In the genomic region with DNA sequence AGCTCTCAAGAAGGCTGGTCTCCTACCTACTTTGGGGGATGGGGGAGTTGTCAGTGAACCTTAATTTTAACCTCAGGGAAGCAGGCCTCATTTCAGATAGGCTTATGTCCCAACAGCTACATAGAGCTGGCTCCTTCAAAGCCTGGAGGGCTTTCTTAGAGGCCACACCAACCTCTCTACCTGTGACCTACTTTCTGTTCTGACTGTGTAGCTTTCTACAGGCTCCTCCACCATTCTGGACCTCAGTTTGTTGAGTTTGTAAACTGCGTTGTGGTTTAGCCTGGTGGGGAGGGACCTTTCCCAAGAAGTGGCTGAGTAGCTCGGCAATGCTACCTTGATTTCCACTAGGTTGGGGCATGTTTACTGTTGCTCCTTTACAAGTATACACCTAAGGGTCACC, we compare ENCODE assay signal across 14 mouse cellular contexts. TPM values are rescaled to one million over a fixed set of nuclear protein-coding genes. Genes with fewer than 3 reads are reported as not detected.
DNase-seq lines count a peak whose midpoint lies in the region; ATAC-seq and TF ChIP-seq lines count a peak whose summit lies in the region.
"Had no signal": no experiment of that assay in that cellular context is flagged by ENCODE, and none has a peak within 500 bp of the region (broad histone marks: within the 10 kb centered on the region; RNA-seq: fewer than 3 reads in every experiment).

No protein-coding gene starts in this region.

- H3K9ac ChIP-seq in heart, embryonic 12.5 days: peak overlapping the region; percentile 88
- peak overlapping the region; percentile 61; the same call in 1 of the 2 replicates for H3K9ac ChIP-seq in kidney, embryonic 16.5 days (replicated peaks; ENCODE audit: low read length)
- peak overlapping the region; percentile 75 for H3K9ac ChIP-seq in MEL (ENCODE audit: control insufficient read depth, low read depth, low read length, poor library complexity, severe bottlenecking)
- H3K9ac ChIP-seq in liver, embryonic 12.5 days: no peak overlapping the region

- no peak for TF ChIP-seq CTCF in MEL (IDR thresholded peaks at IDR 0.05 in 2 of 3, conservative IDR thresholded peaks at IDR 0.05 in 1 of 3; ENCODE audit: control insufficient read depth in 1 of 3, insufficient read depth in 1 of 3, low read depth in 2 of 3, low read length in 3 of 3, poor library complexity in 1 of 3, severe bottlenecking in 1 of 3)

- no peak for ATAC-seq in heart, embryonic 12.5 days (ENCODE audit: insufficient number of reproducible peaks, low FRiP score)
- no peak for ATAC-seq in kidney, embryonic 16.5 days (ENCODE audit: low FRiP score, low TSS enrichment)
- no peak for ATAC-seq in liver, embryonic 12.5 days
- ATAC-seq: forebrain, embryonic 15.5 days had no signal

- H3K9me3 ChIP-seq in heart, embryonic 12.5 days (replicated peaks): no peaks in the 10 kb centered on the region
- H3K9me3 ChIP-seq in kidney, embryonic 16.5 days (ENCODE audit: low read length): no peaks in the 10 kb centered on the region
- H3K9me3 ChIP-seq in MEL (replicated peaks; ENCODE audit: insufficient read depth, low read length): no peaks in the 10 kb centered on the region
- H3K9me3 ChIP-seq in liver, embryonic 12.5 days (replicated peaks): no peaks in the 10 kb centered on the region
- H3K9me3 ChIP-seq: forebrain, embryonic 15.5 days; neural tube, embryonic 12.5 days had no signal

- no peak for TF ChIP-seq EP300 in MEL (IDR thresholded peaks at IDR 0.05; ENCODE audit: low read depth in 1 of 2, low read length in 2 of 2)

- peaks cover 1% of the 10 kb centered on the region; the same call in 1 of the 2 replicates for H3K79me2 ChIP-seq in MEL (ENCODE audit: control insufficient read depth, insufficient read depth, low read length, poor library complexity)

- DNase-seq in heart, adult 8-10 months (ENCODE audit: low spot score): no peak
- no peak for DNase-seq in kidney, postnatal 36 days
- DNase-seq in MEL (ENCODE audit: low read depth, low spot score): no peak
- no peak for DNase-seq in thymus, adult 18-20 months
- no peak for DNase-seq in cerebellum, postnatal 14 days
- DNase-seq: adrenal gland, postnatal 10 days; cerebellum, adult 11 months; gastrocnemius, postnatal 36 days; kidney, postnatal 14 days had no signal

- peak overlapping the region; percentile 95 for H3K4me2 ChIP-seq in heart, embryonic 12.5 days
- peak overlapping the region; percentile 98 for H3K4me2 ChIP-seq in kidney, embryonic 16.5 days (replicated peaks; ENCODE audit: low read depth, low read length)
- peak overlapping the region; percentile 90 for H3K4me2 ChIP-seq in liver, embryonic 12.5 days

- peaks cover 73% of the 10 kb centered on the region for H3K4me1 ChIP-seq in heart, embryonic 12.5 days (replicated peaks)
- peaks cover 45% of the 10 kb centered on the region for H3K4me1 ChIP-seq in kidney, embryonic 16.5 days (ENCODE audit: insufficient read depth, low read length)
- peaks cover 0 to 4% of the 10 kb centered on the region in 2 experiments; a peak in 1 of 4 replicates for H3K4me1 ChIP-seq in MEL (ENCODE audit: control insufficient read depth in 1 of 2, insufficient read depth in 2 of 2, low read length in 2 of 2)
- peaks cover 51% of the 10 kb centered on the region for H3K4me1 ChIP-seq in liver, embryonic 12.5 days

- H3K27me3 ChIP-seq in heart, embryonic 12.5 days (replicated peaks): no peaks in the 10 kb centered on the region
- peaks cover 24% of the 10 kb centered on the region for H3K27me3 ChIP-seq in kidney, embryonic 16.5 days (ENCODE audit: insufficient read depth, low read length)
- peaks cover 4 to 9% of the 10 kb centered on the region in 2 experiments; a peak in 3 of 4 replicates for H3K27me3 ChIP-seq in MEL (ENCODE audit: control insufficient read depth in 1 of 2, insufficient read depth in 2 of 2, low read length in 2 of 2)
- H3K27me3 ChIP-seq in liver, embryonic 12.5 days (replicated peaks): peaks cover 87% of the 10 kb centered on the region

- H3K27ac ChIP-seq in heart, embryonic 12.5 days (ENCODE audit: poor library complexity, severe bottlenecking): no peak overlapping the region
- H3K27ac ChIP-seq in kidney, embryonic 16.5 days (ENCODE audit: low read length): no peak overlapping the region
- no peak overlapping the region for H3K27ac ChIP-seq in MEL (ENCODE audit: control insufficient read depth, low read depth, low read length)
- H3K27ac ChIP-seq in liver, embryonic 12.5 days: no peak overlapping the region
- H3K27ac ChIP-seq: forebrain, embryonic 15.5 days; neural tube, embryonic 12.5 days had no signal

- H3K4me3 ChIP-seq in heart, embryonic 12.5 days: peak overlapping the region; percentile 81
- peak overlapping the region; percentile 60 for H3K4me3 ChIP-seq in kidney, embryonic 16.5 days (ENCODE audit: low read length)
- peak overlapping the region; percentile 68 to 94; a peak in 3 of 4 replicates for H3K4me3 ChIP-seq in MEL (ENCODE audit: control insufficient read depth in 1 of 2, insufficient read depth in 1 of 2, low read depth in 2 of 2, low read length in 2 of 2)
- peak overlapping the region; percentile 62 for H3K4me3 ChIP-seq in liver, embryonic 12.5 days

- TF ChIP-seq POLR2A in MEL (IDR thresholded peaks at IDR 0.05; ENCODE audit: control insufficient read depth in 1 of 2, insufficient read depth in 1 of 2, low read depth in 1 of 2, low read length in 2 of 2, poor library complexity in 1 of 2): no peak

- TF ChIP-seq RAD21 in MEL (IDR thresholded peaks at IDR 0.05; ENCODE audit: low read depth, low read length): no peak

- H3K36me3 ChIP-seq in heart, embryonic 12.5 days: peaks cover 16% of the 10 kb centered on the region
- no peaks in the 10 kb centered on the region for H3K36me3 ChIP-seq in kidney, embryonic 16.5 days (ENCODE audit: insufficient read depth, low read length)
- no peaks in the 10 kb centered on the region for H3K36me3 ChIP-seq in MEL (ENCODE audit: control insufficient read depth in 1 of 2, insufficient read depth in 2 of 2, low read length in 2 of 2)
- H3K36me3 ChIP-seq in liver, embryonic 12.5 days: no peaks in the 10 kb centered on the region
- H3K36me3 ChIP-seq: forebrain, embryonic 15.5 days; neural tube, embryonic 12.5 days had no signal

- 56% methylated on average over 2 of the region's 2 CpGs for WGBS in heart, embryonic 12.5 days
- 91% methylated on average over 2 of the region's 2 CpGs for WGBS in kidney, embryonic 16.5 days
- WGBS in liver, embryonic 12.5 days (ENCODE audit: insufficient replicate concordance): 45% methylated on average over 2 of the region's 2 CpGs

TF ChIP-seq in MEL, 35 proteins besides CTCF, POLR2A, EP300 and RAD21 (continues in another document):
- TF ChIP-seq MAFK (IDR thresholded peaks at IDR 0.05; ENCODE audit: borderline replicate concordance, low read depth, low read length) (no peak), MYC (IDR thresholded peaks at IDR 0.05; ENCODE audit: low read depth, low read length) (no peak), UBTF (IDR thresholded peaks at IDR 0.05; ENCODE audit: borderline replicate concordance, insufficient read depth, low read depth, low read length) (no peak), ZNF384 (IDR thresholded peaks at IDR 0.05; ENCODE audit: low read depth, low read length) (no peak), NELFE (IDR thresholded peaks at IDR 0.05; ENCODE audit: low read depth, low read length) (no peak), CHD2 (IDR thresholded peaks at IDR 0.05; ENCODE audit: low read length) (no peak), USF1 (IDR thresholded peaks at IDR 0.05; ENCODE audit: low read depth, low read length) (no peak), E2F4 (IDR thresholded peaks at IDR 0.05; ENCODE audit: borderline replicate concordance, low read depth, low read length) (no peak), MAX (IDR thresholded peaks at IDR 0.05; ENCODE audit: low read length) (no peak), ELF1 (IDR thresholded peaks at IDR 0.05; ENCODE audit: low read depth, low read length) (no peak)

RNA-seq across cellular contexts. Expression of a gene that starts 1.1 kb away (rescaled TPM):
- 31.2 and 35.4 TPM in 2 replicates for polyA plus RNA-seq in heart, embryonic 12.5 days (2016; fragmentation: Nextera tagmentation; extraction: Ambion mirVana)
- 10 to 100 TPM in 1 of 4 experiments, 1 to 10 TPM in 3; 7.6 to 12.5 (median 9.4) TPM for total RNA-seq in heart, adult 8-10 months (2022)
- 11.7 and 11.9 TPM in 2 replicates for polyA plus RNA-seq in kidney, embryonic 16.5 days (2015; fragmentation: Nextera tagmentation; extraction: Ambion mirVana)
- 5.1 and 7.6 TPM in 2 replicates for total RNA-seq in MEL (2012; rRNA removed)
- polyA plus RNA-seq in MEL (2012; ENCODE audit: insufficient read depth in 1 of 2, insufficient read length in 2 of 2, low read depth in 1 of 2, low replicate concordance in 2 of 2, missing spikeins in 1 of 2): 10 to 100 TPM in 1 of 2 experiments, not detected in 1; 10.2 TPM
- polyA plus RNA-seq in liver, embryonic 12.5 days (2016; fragmentation: Nextera tagmentation; extraction: Ambion mirVana): 2.2 and 2.7 TPM in 2 replicates

RNA-seq across cellular contexts. Expression of a gene that starts 17.1 kb away (rescaled TPM):
- 24.5 and 25.4 TPM in 2 replicates for polyA plus RNA-seq in heart, embryonic 12.5 days (2016; fragmentation: Nextera tagmentation; extraction: Ambion mirVana)
- 10 to 100 TPM; 51.7 to 73.3 (median 59.8) TPM for total RNA-seq in heart, adult 8-10 months (2022)
- 27.3 and 28.2 TPM in 2 replicates for polyA plus RNA-seq in kidney, embryonic 16.5 days (2015; fragmentation: Nextera tagmentation; extraction: Ambion mirVana)
- 3.4 and 4.4 TPM in 2 replicates for total RNA-seq in MEL (2012; rRNA removed)
- polyA plus RNA-seq in MEL (2012; ENCODE audit: insufficient read depth in 1 of 2, insufficient read length in 2 of 2, low read depth in 1 of 2, low replicate concordance in 2 of 2, missing spikeins in 1 of 2): 10 to 100 TPM in 1 of 2 experiments, not detected in 1; 14.1 TPM
- 9.6 and 10.0 TPM in 2 replicates for polyA plus RNA-seq in liver, embryonic 12.5 days (2016; fragmentation: Nextera tagmentation; extraction: Ambion mirVana)

RNA-seq across cellular contexts. Expression of a gene that starts 35.6 kb away (rescaled TPM):
- 119 and 125 TPM in 2 replicates for polyA plus RNA-seq in heart, embryonic 12.5 days (2016; fragmentation: Nextera tagmentation; extraction: Ambion mirVana)
- 10 to 100 TPM; 57.1 to 66.2 (median 60.4) TPM for total RNA-seq in heart, adult 8-10 months (2022)
- 84.4 and 107 TPM in 2 replicates for polyA plus RNA-seq in kidney, embryonic 16.5 days (2015; fragmentation: Nextera tagmentation; extraction: Ambion mirVana)
- 61.3 and 80.0 TPM in 2 replicates for total RNA-seq in MEL (2012; rRNA removed)
- 10 to 100 TPM in 1 of 2 experiments, not detected in 1; 66.5 TPM for polyA plus RNA-seq in MEL (2012; ENCODE audit: insufficient read depth in 1 of 2, insufficient read length in 2 of 2, low read depth in 1 of 2, low replicate concordance in 2 of 2, missing spikeins in 1 of 2)
- polyA plus RNA-seq in liver, embryonic 12.5 days (2016; fragmentation: Nextera tagmentation; extraction: Ambion mirVana): 186 and 192 TPM in 2 replicates

RNA-seq across cellular contexts. Expression of a gene that starts 35.8 kb away (rescaled TPM):
- 34.4 and 34.8 TPM in 2 replicates for polyA plus RNA-seq in heart, embryonic 12.5 days (2016; fragmentation: Nextera tagmentation; extraction: Ambion mirVana)
- total RNA-seq in heart, adult 8-10 months (2022): 10 to 100 TPM; 43.6 to 51.3 (median 46.9) TPM
- 38.6 and 39.0 TPM in 2 replicates for polyA plus RNA-seq in kidney, embryonic 16.5 days (2015; fragmentation: Nextera tagmentation; extraction: Ambion mirVana)
- total RNA-seq in MEL (2012; rRNA removed): 32.6 and 35.9 TPM in 2 replicates
- 10 to 100 TPM in 1 of 2 experiments, not detected in 1; 28.8 TPM for polyA plus RNA-seq in MEL (2012; ENCODE audit: insufficient read depth in 1 of 2, insufficient read length in 2 of 2, low read depth in 1 of 2, low replicate concordance in 2 of 2, missing spikeins in 1 of 2)
- polyA plus RNA-seq in liver, embryonic 12.5 days (2016; fragmentation: Nextera tagmentation; extraction: Ambion mirVana): 27.1 and 28.1 TPM in 2 replicates
